Mouse (Mus musculus) hindbrain, postnatal 0 days (tissue): ENCODE results near the gene Opn1mw. TPM values are rescaled to one million over a fixed set of nuclear protein-coding genes. Genes with fewer than 3 reads are reported as not detected.
"Not testable (repeated sequence)": the region's sequence is repeated elsewhere in the genome, so short reads cannot be mapped to it uniquely, and the experiment has no call there.

ENCODE experiments used
- ATAC-seq: fragments of 200-750 bp; cut with Nextera tagmentation; 2 replicates; pipeline ENCODE4 v1.8.0; 2017; ENCODE audit warnings: mild to moderate bottlenecking, moderate TSS enrichment, moderate library complexity
- DNase-seq: peaks from one replicate; pipeline ENCODE4 v3.0.0-alpha.2; 2015; ENCODE audit warnings: low spot score
- H3K27ac ChIP-seq: fragments of 300-500 bp; sonication (generic); 2 replicates; pipeline ENCODE4 v1.5.1; 2014; ENCODE audit warnings: mild to moderate bottlenecking
- H3K27me3 ChIP-seq: fragments of 300-500 bp; sonication (generic); 2 replicates; pipeline ENCODE4 v1.6.1; 2014; ENCODE audit warnings: low read length, mixed read lengths; ENCODE audit not compliant: insufficient read depth
- H3K36me3 ChIP-seq: fragments of 300-500 bp; sonication (generic); 2 replicates; pipeline ENCODE4 v1.6.1; 2014; ENCODE audit warnings: low read length, mixed read lengths; ENCODE audit not compliant: insufficient read depth
- H3K4me1 ChIP-seq: fragments of 300-500 bp; sonication (generic); 2 replicates; pipeline ENCODE4 v1.6.1; 2014; ENCODE audit warnings: antibody characterized with exemption, low read length, mixed read lengths; ENCODE audit not compliant: insufficient read depth
- H3K4me2 ChIP-seq: fragments of 300-500 bp; sonication (generic); 2 replicates; pipeline ENCODE4 v1.6.1; 2014; ENCODE audit warnings: low read depth, mild to moderate bottlenecking, low read length, moderate library complexity, mixed read lengths
- H3K4me3 ChIP-seq: fragments of 300-500 bp; sonication (generic); 2 replicates; pipeline ENCODE4 v1.5.1; 2014; ENCODE audit warnings: low read length
- H3K9ac ChIP-seq: fragments of 300-500 bp; sonication (generic); replicated peaks from 2 replicates; pipeline ENCODE4 v1.6.1; 2014; ENCODE audit warnings: mild to moderate bottlenecking, low read length, moderate library complexity, mixed read lengths
- H3K9me3 ChIP-seq: fragments of 300-500 bp; sonication (generic); 2 replicates; pipeline ENCODE4 v1.6.1; 2016; ENCODE audit warnings: low read length, mixed read lengths
- CTCF ChIP-seq: IDR thresholded peaks from 2 replicates; pipeline ENCODE4 v1.5.1; 2016; ENCODE audit warnings: antibody characterized with exemption, control low read depth, low read depth
- WGBS: fragments of 180-500 bp; shearing (Covaris S2); extraction: QIAGEN DNeasy Blood & Tissue Kit; methylation state at CpG from one replicate; pipeline ENCODE4 v1.1.7; 2014; 5-methylcytosine and 5-hydroxymethylcytosine counted together
- polyA plus RNA-seq: library from polyadenylated mRNA; unstranded; fragments of >200 nt; fragmentation: Nextera tagmentation; extraction: Ambion mirVana; gene quantifications from 2 replicates; pipeline ENCODE4 v1.2.1, GENCODE M21; 2015
- total RNA-seq: library from RNA; depleted of rRNA; stranded (reverse); fragments of >200 nt; gene quantifications from 2 replicates; pipeline ENCODE4 v1.2.3, GENCODE M21; 2014

Opn1mw gene
- total and polyA plus RNA-seq, 2 experiments from 2014 or later, result not detected

DNA sequence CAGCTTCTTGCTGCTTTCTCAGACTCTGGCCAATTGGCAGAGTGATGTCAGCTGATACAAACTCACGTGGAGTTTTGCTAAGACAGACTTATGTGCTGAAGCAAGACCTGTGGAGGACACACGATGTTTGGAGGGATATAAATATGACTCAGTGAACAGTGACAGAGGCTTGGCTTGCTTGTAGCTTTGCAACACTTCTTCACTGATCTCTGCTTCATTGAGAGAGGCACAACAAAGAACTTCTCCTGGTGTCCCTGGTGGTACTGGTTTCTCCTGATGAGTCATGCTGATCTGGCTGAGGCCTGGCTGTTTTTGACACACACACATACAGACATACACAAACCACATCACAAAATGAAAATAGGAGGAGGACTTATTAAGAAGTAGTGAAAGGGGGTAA, 21.3 kb upstream of the Opn1mw start:
- H3K27ac ChIP-seq, result no peak overlapping the region
- H3K4me2 ChIP-seq, result no peak overlapping the region
- TF ChIP-seq CTCF, result no peak
- H3K9me3 ChIP-seq, result no peaks in the 10 kb centered on the region
- no peak for ATAC-seq
- H3K27me3 ChIP-seq, result no peaks in the 10 kb centered on the region
- DNase-seq, result no peak
- no peak overlapping the region for H3K9ac ChIP-seq
- no peak overlapping the region for H3K4me3 ChIP-seq
- H3K36me3 ChIP-seq, result no peaks in the 10 kb centered on the region
- H3K4me1 ChIP-seq, result no peaks in the 10 kb centered on the region
- WGBS, result 47% methylated on average over 2 of the region's 2 CpGs

DNA sequence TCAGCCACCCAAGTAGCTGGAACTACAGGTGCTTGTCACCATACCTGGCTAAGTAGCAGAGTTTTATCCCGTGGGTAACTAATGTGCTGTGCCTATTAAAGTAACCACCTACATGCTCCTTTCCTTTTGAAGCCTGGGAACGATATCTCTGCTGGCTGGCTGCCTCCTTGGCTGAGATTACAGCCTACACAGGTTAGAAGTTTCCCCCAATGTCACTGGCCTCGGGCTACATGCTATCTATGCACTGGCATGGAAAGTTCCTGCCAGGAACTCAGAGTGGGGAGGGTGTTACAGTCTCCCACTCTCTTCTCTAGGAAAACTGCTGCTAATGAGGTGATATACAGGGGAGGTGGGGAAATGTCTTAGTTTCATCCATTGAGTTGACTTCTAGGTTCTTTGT, 18.5 kb upstream of the Opn1mw start:
- no peak for TF ChIP-seq CTCF
- H3K27me3 ChIP-seq, result no peaks in the 10 kb centered on the region
- ATAC-seq (no peak), DNase-seq (no peak)
- no peak overlapping the region for H3K4me3 ChIP-seq
- no peak overlapping the region for H3K27ac ChIP-seq
- no peak overlapping the region for H3K4me2 ChIP-seq
- H3K9me3 ChIP-seq, result no peaks in the 10 kb centered on the region
- H3K4me1 ChIP-seq, result no peaks in the 10 kb centered on the region
- WGBS, result 44% methylated on average over 3 of the region's 3 CpGs
- no peaks in the 10 kb centered on the region for H3K36me3 ChIP-seq
- no peak overlapping the region for H3K9ac ChIP-seq

DNA sequence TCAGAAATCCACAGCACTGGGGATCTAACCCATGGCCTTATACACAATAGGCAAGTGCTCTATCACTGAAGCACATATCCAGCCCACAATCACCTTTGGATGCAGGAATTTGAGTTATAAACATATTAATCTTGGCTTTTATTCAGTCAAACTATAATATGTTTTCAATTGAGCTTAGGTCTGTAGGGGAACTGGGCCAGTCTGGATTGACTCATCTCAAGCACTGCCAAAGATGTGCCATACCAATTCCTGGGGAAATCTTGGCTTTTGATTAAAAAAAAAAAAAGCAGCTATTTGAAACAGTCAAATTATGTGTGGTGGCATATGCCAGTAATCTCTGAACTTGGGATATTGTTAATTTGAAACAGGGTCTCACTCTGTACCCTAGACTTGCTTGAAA, 13.2 kb upstream of the Opn1mw start:
- no peak overlapping the region for H3K4me3 ChIP-seq
- no peak overlapping the region for H3K9ac ChIP-seq
- H3K4me2 ChIP-seq, result no peak overlapping the region
- ATAC-seq, result no peak
- TF ChIP-seq CTCF, result no peak
- H3K27ac ChIP-seq, result no peak overlapping the region
- no peaks in the 10 kb centered on the region for H3K4me1 ChIP-seq
- DNase-seq, result no peak
- H3K27me3 ChIP-seq, result no peaks in the 10 kb centered on the region
- H3K9me3 ChIP-seq, result no peaks in the 10 kb centered on the region
- no peaks in the 10 kb centered on the region for H3K36me3 ChIP-seq

DNA sequence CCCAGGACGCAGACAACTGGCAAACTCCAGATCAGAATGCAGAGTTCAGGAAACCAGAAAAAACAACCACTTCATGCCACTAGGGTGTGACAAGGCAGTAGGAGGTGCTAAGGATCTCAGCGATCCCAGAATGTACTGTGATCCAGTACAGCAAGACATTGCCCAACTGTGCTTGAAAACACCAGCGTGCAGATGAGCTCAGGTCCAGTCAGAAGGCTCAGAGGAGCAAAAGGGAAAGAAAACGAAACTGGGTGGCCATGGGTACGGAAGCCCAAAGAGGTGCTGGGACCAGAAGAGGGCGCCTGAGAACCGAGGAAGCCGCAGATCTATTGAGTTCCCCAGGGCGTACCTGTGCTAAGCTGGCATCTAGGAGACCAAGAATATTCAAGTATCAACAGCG, 11.8 kb upstream of the Opn1mw start:
- Histone ChIP-seq H3K36me3 (no peaks in the 10 kb centered on the region), H3K9ac (no peak overlapping the region), H3K9me3 (no peaks in the 10 kb centered on the region), H3K27me3 (no peaks in the 10 kb centered on the region), H3K27ac (no peak overlapping the region), H3K4me1 (no peaks in the 10 kb centered on the region), H3K4me3 (peak overlapping the region; percentile 21), H3K4me2 (peak overlapping the region; percentile 46; the same call in 1 of the 2 replicates)
- ATAC-seq (peak; percentile 84), DNase-seq (peak; percentile 68)
- TF ChIP-seq CTCF, result peak; percentile 65
- WGBS, result 27% methylated on average over 10 of the region's 10 CpGs

DNA sequence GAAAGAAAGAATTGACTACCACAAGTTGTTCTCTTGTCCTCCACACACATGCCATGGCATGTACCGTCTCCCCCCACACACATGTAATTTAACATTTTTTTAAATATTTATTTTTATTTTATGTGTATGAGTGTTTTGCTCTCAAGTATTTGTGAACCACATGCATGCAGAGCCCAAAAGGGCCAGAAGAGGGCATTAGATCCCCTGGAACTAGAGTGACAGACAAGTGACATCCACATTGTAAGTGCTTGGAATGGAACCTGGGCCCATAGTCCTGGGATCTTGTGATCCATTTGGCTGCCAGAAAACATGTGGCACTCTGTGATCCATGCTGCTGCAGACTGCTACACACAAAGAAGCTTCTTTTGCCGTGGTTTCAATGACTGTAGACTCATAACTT, 2.3 kb upstream of the Opn1mw start:
- no peaks in the 10 kb centered on the region for H3K9me3 ChIP-seq
- TF ChIP-seq CTCF, result peak; percentile 23; the same call in 1 of the 2 replicates
- H3K36me3 ChIP-seq, result no peaks in the 10 kb centered on the region
- no peaks in the 10 kb centered on the region for H3K4me1 ChIP-seq
- no peak for ATAC-seq
- DNase-seq, result no peak
- no peak overlapping the region for H3K4me2 ChIP-seq
- no peak overlapping the region for H3K27ac ChIP-seq
- no peak overlapping the region for H3K9ac ChIP-seq
- H3K27me3 ChIP-seq, result no peaks in the 10 kb centered on the region
- H3K4me3 ChIP-seq, result no peak overlapping the region
- 63% methylated on average over 2 of the region's 2 CpGs for WGBS

DNA sequence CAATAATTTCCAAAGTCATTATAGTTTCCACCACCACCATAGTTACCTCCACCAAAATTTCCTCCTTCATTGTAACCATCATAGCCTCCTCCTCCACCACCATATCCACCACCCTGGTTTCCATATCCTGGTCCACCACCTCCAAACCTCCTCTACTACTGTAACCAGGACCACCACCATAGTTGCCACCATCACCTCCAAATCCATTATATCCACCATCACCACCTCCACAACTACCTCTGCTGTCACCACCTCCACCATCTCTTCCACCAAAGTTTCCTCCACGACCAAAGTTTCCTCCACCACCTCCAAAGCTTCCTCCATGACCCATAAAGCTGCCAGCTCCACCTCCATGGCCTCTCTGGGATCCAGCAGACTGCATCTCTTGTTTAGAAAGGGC, 8.0 kb downstream of the Opn1mw start, which contains the start of gene Mecp2:
Gene Mecp2, minus strand, starts transcription at position 101 of the 400 bp plus-strand sequence.
- H3K9ac ChIP-seq, H3K4me2 ChIP-seq, H3K4me3 ChIP-seq, H3K9me3 ChIP-seq, ATAC-seq, H3K27me3 ChIP-seq, H3K27ac ChIP-seq, H3K4me1 ChIP-seq, DNase-seq, H3K36me3 ChIP-seq: not testable (repeated sequence)
- WGBS, result 19% methylated on average over 1 of the region's 1 CpGs

DNA sequence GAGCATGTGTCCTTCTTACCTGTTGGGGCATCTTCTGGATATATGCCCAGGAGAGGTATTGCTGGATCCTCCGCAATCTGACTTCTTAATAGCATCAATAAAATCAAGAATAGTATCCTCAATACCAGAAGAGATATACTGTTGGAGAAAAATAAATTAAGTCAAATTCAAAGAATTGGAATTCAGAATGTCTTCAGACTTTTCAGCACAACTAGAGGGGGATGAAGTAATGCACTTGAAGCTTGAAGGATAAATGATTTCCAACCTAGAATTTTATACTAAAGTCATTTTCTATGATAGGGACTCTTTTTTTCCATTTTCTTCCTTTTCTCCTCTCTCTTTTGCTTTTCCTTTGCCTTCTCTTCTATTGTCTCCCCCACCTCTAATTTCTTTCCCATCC, 40.5 kb downstream of the Opn1mw start, which contains the start of gene Tex28:
Gene Tex28, minus strand, starts transcription at position 101 of the 400 bp plus-strand sequence.
- TF ChIP-seq CTCF, result no peak
- no peak for ATAC-seq
- H3K27ac ChIP-seq, result no peak within 1 kb of the TSS
- H3K4me2 ChIP-seq, result no peak within 1 kb of the TSS
- no peaks in the 10 kb centered on the region for H3K27me3 ChIP-seq
- H3K9me3 ChIP-seq, result no peaks in the 10 kb centered on the region
- no peak within 1 kb of the TSS for H3K4me3 ChIP-seq
- H3K9ac ChIP-seq, result no peak within 1 kb of the TSS
- no peaks in the 10 kb centered on the region for H3K36me3 ChIP-seq
- no peaks in the 10 kb centered on the region for H3K4me1 ChIP-seq
- 97% methylated on average over 1 of the region's 1 CpGs for WGBS
- no peak for DNase-seq
